Mouse (Mus musculus): ENCODE measurements at regions not wholly inside any gene's neighbourhood (a gene's known extent, or its start where the extent isn't known, plus 50 kb on each side); places are given as distances from the start of the nearest gene placed in this dataset.

DNA sequence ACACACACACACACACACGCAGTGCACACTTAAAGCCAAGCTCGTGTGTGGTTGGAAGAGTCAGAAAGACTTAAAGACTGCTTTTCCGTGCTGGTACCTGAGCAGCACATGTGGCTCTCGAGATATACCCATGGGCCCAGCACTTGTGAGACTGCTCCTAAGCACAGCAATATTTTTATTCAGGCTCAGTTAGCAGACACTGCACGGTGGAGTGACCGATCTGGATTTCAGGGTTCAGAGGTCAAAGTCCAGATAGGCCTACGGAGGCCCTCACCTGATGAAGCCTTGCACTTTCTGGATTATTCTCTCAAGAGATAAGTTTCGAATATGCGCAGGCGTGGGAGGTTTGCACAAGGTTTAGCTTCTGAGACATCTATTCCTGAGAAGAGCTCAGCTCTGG is 167.0 kb upstream of the A230072I06Rik start:
- Histone ChIP-seq H3K36me3 (replicated peaks in 1 of 2; ENCODE audit: control insufficient read depth in 1 of 2, insufficient read depth in 1 of 2, low read length in 1 of 2) (no peaks in the 10 kb centered on the region), H3K4me2 (ENCODE audit: insufficient read depth, low read depth, poor library complexity, severe bottlenecking) (no peak overlapping the region), H3K4me1 (ENCODE audit: control insufficient read depth in 1 of 2, insufficient read depth in 2 of 2) (no peaks in the 10 kb centered on the region), H3K79me2 (replicated peaks; ENCODE audit: control insufficient read depth, extremely low read depth, insufficient read depth, poor library complexity, severe bottlenecking) (no peaks in the 10 kb centered on the region), H3K9me3 (replicated peaks; ENCODE audit: low read length) (no peaks in the 10 kb centered on the region), H3K9ac (ENCODE audit: insufficient read depth, low read depth) (no peak overlapping the region), H3K4me3 (replicated peaks in 1 of 3; ENCODE audit: low read depth in 2 of 3, low read length in 2 of 3, poor library complexity in 1 of 3) (no peak overlapping the region), H3K27me3 (replicated peaks) (peaks cover 66% of the 10 kb centered on the region), H3K27ac (ENCODE audit: insufficient read depth, low read depth) (no peak overlapping the region)
- TF ChIP-seq USF1 (IDR thresholded peaks at IDR 0.05; ENCODE audit: low read depth, low read length) (no peak), ZNF384 (IDR thresholded peaks at IDR 0.05; ENCODE audit: low read depth, low read length) (no peak), CHD1 (IDR thresholded peaks at IDR 0.05; ENCODE audit: low read depth, low read length) (no peak), TCF12 (IDR thresholded peaks at IDR 0.05; ENCODE audit: low read depth, low read length) (no peak), JUN (IDR thresholded peaks at IDR 0.05; ENCODE audit: insufficient read depth, low read depth, low read length) (no peak), ZMIZ1 (IDR thresholded peaks at IDR 0.05; ENCODE audit: low read depth, low read length) (no peak), E2F4 (IDR thresholded peaks at IDR 0.05; ENCODE audit: insufficient replicate concordance, low read depth, low read length) (no peak), USF2 (conservative IDR thresholded peaks at IDR 0.05; ENCODE audit: low read depth, low read length) (no peak), UBTF (IDR thresholded peaks at IDR 0.05; ENCODE audit: low read depth, low read length) (no peak), RAD21 (IDR thresholded peaks at IDR 0.05; ENCODE audit: low read depth, low read length) (no peak), IRF4 (IDR thresholded peaks at IDR 0.05; ENCODE audit: low read depth, low read length) (no peak), ZC3H11A (IDR thresholded peaks at IDR 0.05; ENCODE audit: low read depth, low read length) (no peak), POLR2AphosphoS2 (IDR thresholded peaks at IDR 0.05; ENCODE audit: low read depth, low read length) (no peak)
- dilution Hi-C loops (cut with MboI; ENCODE audit: extremely low pct_ligation_motif_present, extremely low pct_unique_long_range_greater_than_20kb, low sequenced_read_pairs) (no loop called here), in situ Hi-C loops (cut with MboI; ENCODE audit: low pct_ligation_motif_present, low pct_unique_long_range_greater_than_20kb, low sequenced_read_pairs) (no loop called here)
- DNase-seq (ENCODE audit: extremely low read depth), result no peak

DNA sequence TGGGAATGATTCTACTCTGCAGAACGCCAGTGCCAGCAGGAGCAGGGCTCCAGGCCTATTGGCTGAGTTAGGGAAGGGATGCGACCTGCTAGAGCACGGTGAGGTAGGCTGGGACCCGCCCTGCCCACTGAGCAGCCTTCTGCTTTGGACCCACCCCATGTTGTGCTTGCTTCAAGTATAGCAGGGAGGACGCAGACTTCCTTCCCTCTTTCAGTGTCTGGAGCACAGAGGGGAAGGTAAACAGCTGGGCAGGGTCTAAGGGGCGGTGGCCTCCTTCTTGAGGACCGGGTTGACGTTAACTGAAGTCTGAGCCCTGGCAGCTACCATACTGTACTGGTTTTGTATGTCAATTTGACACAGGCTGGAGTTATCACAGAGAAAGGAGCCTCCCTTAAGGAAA is 165.6 kb upstream of the A230072I06Rik start:
- Histone ChIP-seq H3K27ac (ENCODE audit: insufficient read depth, low read depth) (no peak overlapping the region), H3K36me3 (replicated peaks in 1 of 2; ENCODE audit: control insufficient read depth in 1 of 2, insufficient read depth in 1 of 2, low read length in 1 of 2) (no peaks in the 10 kb centered on the region), H3K9me3 (replicated peaks; ENCODE audit: low read length) (no peaks in the 10 kb centered on the region), H3K4me1 (ENCODE audit: control insufficient read depth in 1 of 2, insufficient read depth in 2 of 2) (no peaks in the 10 kb centered on the region), H3K4me2 (ENCODE audit: insufficient read depth, low read depth, poor library complexity, severe bottlenecking) (no peak overlapping the region), H3K9ac (ENCODE audit: insufficient read depth, low read depth) (no peak overlapping the region), H3K4me3 (replicated peaks in 1 of 3; ENCODE audit: low read depth in 2 of 3, low read length in 2 of 3, poor library complexity in 1 of 3) (no peak overlapping the region), H3K27me3 (replicated peaks) (peaks cover 64% of the 10 kb centered on the region), H3K79me2 (replicated peaks; ENCODE audit: control insufficient read depth, extremely low read depth, insufficient read depth, poor library complexity, severe bottlenecking) (no peaks in the 10 kb centered on the region)
- dilution Hi-C loops (cut with MboI; ENCODE audit: extremely low pct_ligation_motif_present, extremely low pct_unique_long_range_greater_than_20kb, low sequenced_read_pairs), result no loop called here
- TF ChIP-seq ZKSCAN1 (IDR thresholded peaks at IDR 0.05; ENCODE audit: borderline replicate concordance, low read depth, low read length) (no peak), RCOR1 (conservative IDR thresholded peaks at IDR 0.05; ENCODE audit: low read depth, low read length) (no peak), JUN (IDR thresholded peaks at IDR 0.05; ENCODE audit: insufficient read depth, low read depth, low read length) (no peak), PAX5 (IDR thresholded peaks at IDR 0.05; ENCODE audit: low read length) (no peak), IRF4 (IDR thresholded peaks at IDR 0.05; ENCODE audit: low read depth, low read length) (no peak), USF1 (IDR thresholded peaks at IDR 0.05; ENCODE audit: low read depth, low read length) (no peak), TBP (conservative IDR thresholded peaks at IDR 0.05; ENCODE audit: low read depth, low read length) (no peak), KAT2A (IDR thresholded peaks at IDR 0.05; ENCODE audit: insufficient replicate concordance, low read length) (no peak), POLR2A (IDR thresholded peaks at IDR 0.05; ENCODE audit: low read depth, low read length) (no peak), EP300 (IDR thresholded peaks at IDR 0.05; ENCODE audit: low read length) (no peak), E2F4 (IDR thresholded peaks at IDR 0.05; ENCODE audit: insufficient replicate concordance, low read depth, low read length) (no peak), CHD1 (IDR thresholded peaks at IDR 0.05; ENCODE audit: low read depth, low read length) (no peak), HCFC1 (IDR thresholded peaks at IDR 0.05; ENCODE audit: low read depth, low read length) (no peak), MYC (IDR thresholded peaks at IDR 0.05; ENCODE audit: low read depth, low read length) (no peak), NELFE (IDR thresholded peaks at IDR 0.05; ENCODE audit: low read depth, low read length) (no peak), CTCF (conservative IDR thresholded peaks at IDR 0.05 in 1 of 2, IDR thresholded peaks at IDR 0.05 in 1 of 2; ENCODE audit: low read depth in 2 of 2, low read length in 2 of 2) (no peak), ZMIZ1 (IDR thresholded peaks at IDR 0.05; ENCODE audit: low read depth, low read length) (no peak), POLR2AphosphoS2 (IDR thresholded peaks at IDR 0.05; ENCODE audit: low read depth, low read length) (no peak), MAX (IDR thresholded peaks at IDR 0.05; ENCODE audit: low read length) (no peak)
- in situ Hi-C loops (cut with MboI; ENCODE audit: low pct_ligation_motif_present, low pct_unique_long_range_greater_than_20kb, low sequenced_read_pairs), result no loop called here
- no peak for DNase-seq (ENCODE audit: extremely low read depth)
